Mouse (Mus musculus): ENCODE measurements at regions not wholly inside any gene's neighbourhood (a gene's known extent, or its start where the extent isn't known, plus 50 kb on each side); places are given as distances from the start of the nearest gene placed in this dataset.

GRCm38 (mm10) chr6:139010501-139010900, 352.2 kb upstream of the Igbp1b start:
- Histone ChIP-seq H3K36me3 (replicated peaks) (no peaks in the 10 kb centered on the region), H3K27me3 (no peaks in the 10 kb centered on the region), H3K9me3 (no peaks in the 10 kb centered on the region), H3K4me3 (replicated peaks) (no peak overlapping the region), H3K4me2 (no peak overlapping the region), H3K27ac (no peak overlapping the region), H3K4me1 (no peaks in the 10 kb centered on the region), H3K9ac (no peak overlapping the region)
- no peak for ATAC-seq (ENCODE audit: low FRiP score)
- 84% methylated on average over 4 of the region's 4 CpGs for WGBS

Measured in forebrain, embryonic 12.5 days (tissue).